Mouse (Mus musculus) left cerebral cortex, adult 11 months (tissue): ENCODE results near the gene Pgpep1.

Experiments used
- DNase-seq: peaks from one replicate; pipeline ENCODE4 v3.0.0; 2022; ENCODE audit warnings: low spot score

Gene Pgpep1

GRCm38 (mm10) chr8:70689892-70690390, 29.8 kb upstream of the Pgpep1 start:
- no peak for DNase-seq

- DNase-seq, result no peak
Observed at GRCm38 (mm10) chr8:70688136-70688535, 27.9 kb upstream of the Pgpep1 start.

DNA sequence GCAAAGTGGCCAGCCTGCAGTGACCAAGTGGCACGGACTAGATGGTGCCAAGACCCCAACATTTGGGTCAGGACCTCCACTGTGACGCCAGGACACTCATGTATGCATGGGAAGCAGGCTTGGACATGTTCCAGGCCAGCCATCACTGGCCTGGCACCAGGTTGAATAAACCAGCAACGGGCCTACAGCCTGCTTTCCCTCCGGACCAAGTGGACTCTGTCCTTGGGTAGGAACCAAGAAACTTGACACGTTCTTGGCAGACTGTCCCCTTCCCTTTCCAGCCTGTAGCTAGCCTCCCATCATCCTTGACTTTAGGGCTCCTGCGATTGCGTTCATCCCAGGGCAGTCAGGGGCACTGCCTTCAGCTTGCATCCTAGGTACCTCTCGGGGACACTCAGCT, 27.4 kb upstream of the Pgpep1 start:
- DNase-seq, result no peak

GRCm38 (mm10) chr8:70684291-70684690, 24.1 kb upstream of the Pgpep1 start:
- DNase-seq, result peak; percentile 82

DNA sequence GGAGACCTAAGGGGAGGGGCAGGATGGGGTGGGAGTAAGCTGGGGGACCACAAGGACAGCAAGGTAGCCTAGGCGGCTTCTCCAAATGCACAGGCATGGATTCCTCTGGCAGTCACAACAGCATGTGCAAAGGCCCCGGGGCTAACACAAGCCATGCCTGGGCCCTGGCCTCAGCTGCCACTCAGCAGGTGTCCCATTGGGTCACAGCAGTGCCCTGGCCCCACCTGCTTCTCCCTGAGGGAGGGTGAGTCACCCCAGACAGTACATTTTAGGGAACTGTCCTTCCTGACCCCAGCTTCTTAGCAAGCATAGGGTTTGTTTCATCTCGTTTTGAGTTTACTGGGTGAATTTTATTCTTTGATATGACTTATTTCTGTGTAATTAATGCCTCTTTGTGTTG, 22.5 kb upstream of the Pgpep1 start:
- no peak for DNase-seq

DNA sequence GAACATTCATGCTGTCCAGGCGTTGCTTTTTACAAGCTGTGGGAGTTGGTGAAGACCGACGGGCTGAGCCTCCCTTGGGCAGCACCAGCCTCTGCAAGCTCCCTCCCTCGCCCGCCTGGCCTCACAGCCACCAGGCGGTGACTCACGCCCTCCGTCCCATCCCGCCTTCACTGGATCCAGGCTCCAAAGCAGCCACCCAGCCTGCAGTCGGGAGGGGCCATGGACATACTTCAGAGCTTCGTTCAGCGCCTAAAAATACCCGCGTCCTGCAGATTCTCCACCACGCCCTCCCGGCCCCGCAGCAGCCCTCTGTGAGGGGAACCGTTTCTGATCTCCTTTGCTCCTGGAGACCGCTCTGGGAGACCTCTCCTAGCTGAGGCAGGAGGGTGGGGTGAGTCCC, 22.0 kb upstream of the Pgpep1 start:
- DNase-seq, result no peak

- no peak for DNase-seq
Observed at GRCm38 (mm10) chr8:70681410-70681809, 21.2 kb upstream of the Pgpep1 start.

DNA sequence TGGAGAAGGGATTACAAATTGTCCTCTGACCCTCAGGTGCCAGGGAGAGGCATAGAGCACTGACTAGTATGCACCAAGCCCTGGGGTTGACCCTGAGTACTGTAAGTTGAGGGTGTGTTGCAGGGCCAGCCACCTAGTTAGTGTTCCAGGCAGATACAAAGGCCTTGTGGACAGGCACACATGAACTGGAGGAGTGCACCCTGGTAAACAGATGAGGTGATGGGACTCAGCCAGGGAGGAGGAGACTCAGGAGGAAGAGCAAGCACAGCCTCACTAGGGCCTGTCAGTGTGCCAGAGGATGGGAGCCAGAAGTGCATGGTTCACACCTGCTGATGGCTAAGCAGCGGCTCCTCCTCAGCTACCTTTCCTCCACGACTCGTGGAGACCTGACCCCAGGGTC, 19.9 kb upstream of the Pgpep1 start:
- DNase-seq, result no peak

DNA sequence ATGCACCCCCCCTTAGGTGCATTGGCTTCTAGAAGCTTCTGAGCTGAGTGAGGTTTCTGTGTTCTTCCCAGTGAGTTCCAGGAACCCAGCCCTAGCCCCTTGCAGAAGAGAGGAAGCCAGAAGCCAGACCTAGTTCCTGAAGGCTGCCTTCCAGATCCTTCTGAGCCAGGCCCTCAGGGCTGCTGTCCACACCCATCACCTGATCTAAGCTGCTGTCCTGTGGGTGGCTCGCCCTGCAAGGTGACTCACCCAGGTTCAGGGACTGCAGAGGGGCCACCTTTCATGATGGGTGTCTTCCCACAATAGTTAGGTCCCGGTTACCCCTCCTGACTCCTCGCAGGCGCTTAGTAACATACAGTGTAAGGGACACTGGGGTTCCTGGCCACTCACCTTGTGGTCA, 19.2 kb upstream of the Pgpep1 start:
- DNase-seq, result no peak

GRCm38 (mm10) chr8:70678679-70679078, 18.5 kb upstream of the Pgpep1 start:
- no peak for DNase-seq

GRCm38 (mm10) chr8:70677451-70678080, 17.4 kb upstream of the Pgpep1 start:
- DNase-seq, result no peak

- DNase-seq, result no peak
Observed at GRCm38 (mm10) chr8:70675336-70675735, 15.1 kb upstream of the Pgpep1 start.

DNA sequence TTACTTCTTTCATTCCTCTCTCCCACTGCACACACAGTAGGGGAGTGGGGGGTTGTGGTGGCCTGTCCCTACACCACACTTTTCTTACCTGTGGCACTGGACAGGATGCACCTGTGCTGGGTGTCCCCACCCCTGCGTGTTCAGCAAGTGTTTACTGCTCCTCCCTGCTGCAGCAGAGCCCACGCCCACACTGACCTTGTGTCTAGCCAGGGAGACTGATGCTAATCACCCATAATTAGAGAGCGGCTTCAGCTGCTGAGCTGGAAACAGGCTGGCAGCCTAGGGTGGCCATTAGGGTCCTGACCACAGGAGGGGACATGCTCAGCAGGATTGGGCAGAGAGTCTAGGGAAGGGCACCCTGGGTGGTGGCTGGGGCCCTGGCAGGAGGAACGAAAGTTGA, 14.5 kb upstream of the Pgpep1 start:
- DNase-seq, result no peak

DNA sequence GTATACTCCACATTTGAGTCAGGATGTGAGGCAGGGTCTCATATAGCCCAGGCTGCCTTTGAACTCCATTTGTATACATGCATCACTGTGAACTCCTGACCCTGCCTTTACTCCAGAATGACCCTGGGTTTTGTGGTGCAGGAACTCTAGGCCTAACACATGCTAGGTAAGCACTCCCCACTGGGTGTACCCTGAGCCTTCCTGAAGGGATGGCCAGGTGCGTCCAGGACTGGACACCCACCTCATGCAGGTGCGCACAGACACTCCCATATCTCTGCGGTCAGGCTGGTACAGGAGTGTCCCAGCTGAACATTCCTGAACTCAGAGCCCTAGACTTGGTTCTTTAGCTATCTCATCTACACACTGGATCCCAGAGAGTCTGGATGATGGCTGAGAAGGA, 13.9 kb upstream of the Pgpep1 start:
- DNase-seq, result no peak

GRCm38 (mm10) chr8:70673079-70673856, 13.1 kb upstream of the Pgpep1 start, which contains the start of gene Lsm4:
Gene Lsm4, plus strand, starts transcription at chr8:70673248.
- DNase-seq, result peak; percentile 97

- DNase-seq, result no peak
Observed at GRCm38 (mm10) chr8:70672325-70673078, 12.3 kb upstream of the Pgpep1 start.

- no peak for DNase-seq
Observed at GRCm38 (mm10) chr8:70671615-70672324, 11.6 kb upstream of the Pgpep1 start.

GRCm38 (mm10) chr8:70667071-70667470, 6.9 kb upstream of the Pgpep1 start:
- DNase-seq, result no peak

- DNase-seq, result no peak
Observed at GRCm38 (mm10) chr8:70665599-70665998, 5.4 kb upstream of the Pgpep1 start.

DNA sequence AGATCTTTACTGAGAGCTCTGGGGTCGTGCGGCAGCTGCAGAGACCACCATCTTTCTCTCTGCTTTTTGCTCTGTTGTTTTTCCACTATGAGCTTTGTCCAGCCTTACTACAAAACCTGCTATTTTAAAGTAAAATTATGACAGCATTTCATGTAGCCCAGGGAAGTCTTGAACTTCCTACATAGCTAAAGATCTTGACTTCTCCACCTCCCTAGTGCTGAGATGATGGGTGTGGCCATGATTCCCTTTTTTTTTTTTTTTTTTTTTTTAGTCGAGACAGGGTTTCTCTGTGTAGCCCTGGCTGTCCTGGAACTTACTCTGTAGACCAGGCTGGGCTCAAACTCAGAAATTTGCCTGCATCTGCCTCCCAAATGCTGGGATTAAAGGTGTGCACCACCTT, 4.4 kb upstream of the Pgpep1 start:
- no peak for DNase-seq

GRCm38 (mm10) chr8:70663691-70664090, 3.5 kb upstream of the Pgpep1 start:
- no peak for DNase-seq

DNA sequence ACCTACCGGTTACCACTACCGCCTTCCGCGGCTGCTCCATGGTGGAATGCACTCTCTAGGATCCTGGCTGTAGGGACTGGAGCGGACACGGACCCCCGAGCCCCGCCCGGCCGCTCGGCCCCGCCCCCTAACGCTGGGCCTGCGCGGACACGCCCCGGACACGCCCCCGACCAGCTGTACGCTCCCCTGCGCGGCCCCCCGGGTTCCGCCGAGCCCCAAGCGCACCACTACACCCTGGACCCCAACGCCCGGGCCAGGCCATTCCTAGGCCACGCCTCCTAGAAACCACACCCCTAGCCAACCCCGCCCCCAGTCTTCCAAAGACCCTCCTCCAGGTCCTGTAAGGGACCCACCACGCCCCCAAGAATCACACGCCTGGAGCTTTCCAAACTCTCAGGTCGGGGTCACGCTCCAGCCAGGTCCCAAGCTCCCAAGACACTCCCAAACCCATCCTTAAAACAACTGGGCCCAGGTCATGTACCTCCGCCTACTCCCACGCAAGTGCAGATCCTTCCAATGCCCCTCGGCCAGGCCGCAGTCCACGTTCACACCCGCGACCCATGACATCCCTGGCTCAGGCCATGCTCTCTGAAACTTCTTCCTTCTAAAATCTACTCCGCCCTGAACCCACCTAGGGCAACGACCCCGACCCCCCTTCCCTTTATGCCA, 450 bp downstream of the Pgpep1 start:
- DNase-seq, result peak; percentile 67
